Mouse (Mus musculus) forebrain, embryonic 16.5 days (tissue): ENCODE results near the gene Prkacb. TPM values are rescaled to one million over a fixed set of nuclear protein-coding genes. Genes with fewer than 3 reads are reported as not detected.
A peak's percentile ranks its signal among the peaks of the same experiment; 100 is the strongest.
"Not testable (repeated sequence)": the region's sequence is repeated elsewhere in the genome, so short reads cannot be mapped to it uniquely, and the experiment has no call there.

Experiments used
- ATAC-seq: fragments of 200-750 bp; cut with Nextera tagmentation; 2 replicates; pipeline ENCODE4 v1.8.0; 2017; ENCODE audit warnings: mild to moderate bottlenecking, moderate library complexity
- H3K27ac ChIP-seq: fragments of 300-500 bp; sonication (generic); 2 replicates; pipeline ENCODE4 v1.5.1; 2014; ENCODE audit warnings: low read length, control low read depth
- H3K27me3 ChIP-seq: fragments of 300-500 bp; sonication (generic); replicated peaks from 2 replicates; pipeline ENCODE4 v1.6.1; 2014; ENCODE audit warnings: low read length; ENCODE audit not compliant: control insufficient read depth, insufficient read depth
- H3K36me3 ChIP-seq: fragments of 300-500 bp; sonication (generic); 2 replicates; pipeline ENCODE4 v1.6.1; 2014; ENCODE audit not compliant: control insufficient read depth, insufficient read depth
- H3K4me1 ChIP-seq: fragments of 300-500 bp; sonication (generic); replicated peaks from 2 replicates; pipeline ENCODE4 v1.6.1; 2014; ENCODE audit warnings: low read length; ENCODE audit not compliant: control insufficient read depth, insufficient read depth
- H3K4me2 ChIP-seq: fragments of 300-500 bp; sonication (generic); 2 replicates; pipeline ENCODE4 v1.6.1; 2014; ENCODE audit warnings: mild to moderate bottlenecking, low read length, control low read depth
- H3K4me3 ChIP-seq: fragments of 300-500 bp; sonication (generic); replicated peaks from 2 replicates; pipeline ENCODE4 v1.5.1; 2014; ENCODE audit warnings: mild to moderate bottlenecking, low read length, control low read depth
- H3K9ac ChIP-seq: fragments of 300-500 bp; sonication (generic); replicated peaks from 2 replicates; pipeline ENCODE4 v1.6.1; 2014; ENCODE audit warnings: low read depth, low read length, control low read depth
- H3K9me3 ChIP-seq: fragments of 300-500 bp; sonication (generic); 2 replicates; pipeline ENCODE4 v1.6.1; 2016; ENCODE audit warnings: low read length; ENCODE audit not compliant: control insufficient read depth
- WGBS: fragments of 180-500 bp; shearing (Covaris S2); extraction: QIAGEN DNeasy Blood & Tissue Kit; methylation state at CpG from one replicate; pipeline ENCODE4 v1.1.7; 2014; 5-methylcytosine and 5-hydroxymethylcytosine counted together
- polyA plus RNA-seq: library from polyadenylated mRNA; unstranded; fragments of >200 nt; fragmentation: Nextera tagmentation; extraction: Ambion mirVana; gene quantifications from 2 replicates; pipeline ENCODE4 v1.2.1, GENCODE M21; 2015

The Prkacb gene
- polyA plus RNA-seq, 1 experiment from 2014 or later: 195 TPM

DNA sequence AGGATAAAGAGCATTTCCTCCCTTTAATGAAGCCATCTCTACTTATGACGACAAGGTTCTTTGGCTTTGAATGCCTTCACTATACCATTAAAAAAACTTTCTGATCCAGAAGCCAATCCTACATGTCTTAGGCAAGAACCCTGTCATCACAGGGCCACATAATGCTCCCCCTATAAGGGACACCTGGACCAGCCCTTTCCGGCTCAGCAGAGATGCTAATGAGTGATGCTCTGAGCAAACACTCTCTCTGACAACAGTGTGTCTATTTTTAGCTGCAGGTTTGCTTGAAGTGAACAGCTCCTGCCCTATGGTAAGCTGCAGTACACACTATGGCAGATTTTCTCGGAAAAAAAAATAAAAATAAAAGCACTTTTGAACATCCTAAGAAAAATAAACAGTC, 43.9 kb downstream of the Prkacb start:
- Histone ChIP-seq H3K9me3 (no peaks in the 10 kb centered on the region), H3K4me2 (peak overlapping the region; percentile 60), H3K27ac (peak overlapping the region; percentile 41), H3K4me1 (peaks cover 34% of the 10 kb centered on the region), H3K36me3 (no peaks in the 10 kb centered on the region), H3K27me3 (no peaks in the 10 kb centered on the region), H3K4me3 (peak overlapping the region; percentile 48), H3K9ac (peak overlapping the region; percentile 60)
- 32% methylated on average over 3 of the region's 3 CpGs for WGBS
- peak; percentile 39 for ATAC-seq

DNA sequence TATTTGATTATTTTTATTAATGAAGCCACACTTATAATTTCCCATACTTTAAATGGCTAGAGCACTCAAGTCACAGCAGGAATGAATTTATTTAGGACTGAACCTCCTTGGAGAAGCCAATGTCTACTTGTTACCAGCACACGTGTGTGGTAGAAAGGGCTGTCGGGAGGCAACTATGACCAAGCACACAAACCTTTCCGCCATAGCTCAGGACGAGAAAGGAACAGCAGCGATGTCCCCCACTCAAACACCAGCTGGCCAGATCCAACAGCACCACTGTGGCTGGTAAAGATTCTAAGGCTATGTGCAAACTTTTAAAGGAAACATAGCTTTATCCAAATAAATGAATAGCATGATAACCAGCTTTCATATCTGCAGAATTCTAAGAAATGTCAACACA, 44.4 kb downstream of the Prkacb start:
- H3K9me3 ChIP-seq: no peaks in the 10 kb centered on the region
- no peak overlapping the region for H3K27ac ChIP-seq
- H3K4me1 ChIP-seq: peaks cover 34% of the 10 kb centered on the region
- no peak for ATAC-seq
- peak overlapping the region; percentile 60 for H3K4me2 ChIP-seq
- no peaks in the 10 kb centered on the region for H3K27me3 ChIP-seq
- H3K9ac ChIP-seq: no peak overlapping the region
- 79% methylated on average over 5 of the region's 5 CpGs for WGBS
- H3K36me3 ChIP-seq: no peaks in the 10 kb centered on the region
- H3K4me3 ChIP-seq: peak overlapping the region; percentile 48

DNA sequence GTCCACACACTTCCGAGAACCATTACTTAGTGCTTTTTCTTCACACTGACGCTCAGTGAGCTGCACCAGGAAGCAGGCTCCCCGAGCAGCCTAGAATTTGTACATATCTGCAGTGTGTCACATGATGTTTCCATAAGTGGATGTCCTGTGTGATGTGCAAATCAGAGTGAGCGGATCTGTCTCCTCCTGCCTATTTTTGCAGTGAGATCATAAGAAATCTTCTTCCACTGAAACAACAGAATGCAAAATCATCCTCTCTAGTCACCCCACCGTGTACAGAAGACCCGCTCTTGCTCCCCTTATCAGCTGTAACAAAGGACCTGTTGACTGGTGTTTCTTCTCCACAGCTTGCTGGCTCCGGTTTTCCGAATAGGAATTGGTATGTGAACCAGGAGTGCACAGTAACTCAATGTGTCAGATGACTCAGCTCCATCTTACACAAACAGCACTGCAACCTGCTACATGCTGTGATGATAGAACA, 46.0 kb downstream of the Prkacb start:
- H3K36me3 ChIP-seq: no peaks in the 10 kb centered on the region
- H3K4me2 ChIP-seq: no peak overlapping the region
- H3K4me1 ChIP-seq: peaks cover 34% of the 10 kb centered on the region
- ATAC-seq: no peak
- no peak overlapping the region for H3K4me3 ChIP-seq
- WGBS: 68% methylated on average over 8 of the region's 8 CpGs
- no peak overlapping the region for H3K9ac ChIP-seq
- no peaks in the 10 kb centered on the region for H3K9me3 ChIP-seq
- no peaks in the 10 kb centered on the region for H3K27me3 ChIP-seq
- H3K27ac ChIP-seq: no peak overlapping the region; the same call in 1 of the 2 replicates

DNA sequence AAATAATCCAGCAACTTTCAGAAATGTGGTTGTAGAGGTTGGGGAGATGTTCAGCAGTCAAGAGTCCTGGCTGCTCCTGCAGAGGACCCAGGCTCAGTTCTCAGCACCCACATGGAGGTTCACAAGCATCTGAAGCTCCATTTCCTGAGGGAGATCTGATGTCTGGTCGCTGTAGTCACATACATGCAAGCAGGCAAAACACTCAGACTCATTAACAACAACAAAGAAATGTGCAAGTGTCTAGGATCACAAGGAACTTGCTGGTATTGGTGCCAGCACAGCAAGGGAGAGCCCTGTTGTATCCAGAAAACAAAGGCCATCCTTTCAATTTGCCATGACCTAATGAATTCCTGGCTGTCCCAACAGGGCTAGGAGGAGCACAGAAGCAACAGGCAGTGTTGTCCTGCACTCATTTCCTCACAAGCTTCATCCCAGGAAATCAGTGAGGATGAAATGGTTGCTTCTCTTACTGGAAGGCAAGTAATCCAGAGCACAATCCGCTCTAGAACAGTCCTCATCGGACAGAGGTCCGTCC, 46.7 kb downstream of the Prkacb start:
- no peak overlapping the region for H3K9ac ChIP-seq
- no peak for ATAC-seq
- no peaks in the 10 kb centered on the region for H3K27me3 ChIP-seq
- no peaks in the 10 kb centered on the region for H3K36me3 ChIP-seq
- H3K4me2 ChIP-seq: no peak overlapping the region
- 86% methylated on average over 4 of the region's 4 CpGs for WGBS
- H3K4me1 ChIP-seq: peaks cover 34% of the 10 kb centered on the region
- no peak overlapping the region; the same call in 1 of the 2 replicates for H3K27ac ChIP-seq
- no peak overlapping the region for H3K4me3 ChIP-seq
- no peaks in the 10 kb centered on the region for H3K9me3 ChIP-seq

DNA sequence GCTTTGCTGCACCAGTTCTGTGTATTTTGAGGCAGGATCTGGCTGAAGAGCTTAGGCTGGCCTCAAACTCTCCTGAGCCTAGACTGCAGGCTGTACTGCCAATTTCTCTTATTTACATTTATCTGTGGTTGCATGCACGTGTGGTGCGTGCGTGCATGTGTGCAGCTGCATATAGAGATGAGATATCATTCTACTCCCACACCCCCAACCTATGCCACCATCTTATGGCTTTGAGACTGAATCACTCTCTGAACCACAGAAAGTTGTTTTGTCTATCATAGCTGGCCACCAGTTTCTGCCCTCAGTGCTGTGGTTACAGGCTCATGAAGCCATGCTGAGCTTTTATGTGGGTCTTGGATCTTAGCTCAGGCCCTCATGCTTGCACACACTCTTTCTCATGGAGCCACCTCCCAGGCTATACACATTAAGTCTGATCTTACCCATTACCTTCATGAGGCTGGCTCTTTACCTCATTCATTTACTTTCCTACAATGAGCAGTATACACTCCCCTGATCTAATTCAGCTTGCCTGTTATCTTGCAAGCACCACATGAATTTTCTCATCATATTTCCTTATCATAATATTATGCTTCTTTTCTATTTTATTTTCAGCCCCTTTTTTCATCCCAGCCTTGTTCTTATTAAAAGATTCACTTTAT, 47.8 kb downstream of the Prkacb start:
- Histone ChIP-seq H3K27me3 (no peaks in the 10 kb centered on the region), H3K4me3 (no peak overlapping the region), H3K9me3 (no peaks in the 10 kb centered on the region), H3K4me1 (peaks cover 25% of the 10 kb centered on the region), H3K9ac (no peak overlapping the region), H3K4me2 (no peak overlapping the region), H3K36me3 (no peaks in the 10 kb centered on the region), H3K27ac (no peak overlapping the region)
- 96% methylated on average over 3 of the region's 3 CpGs for WGBS
- ATAC-seq: no peak

DNA sequence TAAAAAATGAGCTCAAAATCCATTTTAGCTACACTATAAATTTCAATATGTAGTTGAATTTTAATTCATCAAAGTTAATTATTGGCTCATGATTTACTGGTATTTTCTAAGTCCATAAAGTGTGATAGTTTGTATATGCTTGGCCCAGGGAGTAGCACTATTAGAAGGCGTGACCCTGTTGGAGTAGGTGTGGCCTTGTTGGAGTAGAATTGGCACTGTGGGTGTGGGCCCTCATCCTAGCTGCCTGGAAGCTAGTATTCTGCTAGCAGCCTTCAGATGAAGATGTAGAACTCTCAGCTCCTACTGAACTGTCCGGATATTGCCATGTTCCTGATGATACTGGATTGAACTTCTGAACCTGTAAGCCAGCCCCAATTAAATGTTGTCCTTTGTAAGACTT, 49.7 kb downstream of the Prkacb start:
- H3K27me3 ChIP-seq, H3K9ac ChIP-seq, H3K36me3 ChIP-seq, H3K4me2 ChIP-seq, H3K4me3 ChIP-seq, H3K9me3 ChIP-seq, ATAC-seq, H3K27ac ChIP-seq: not testable (repeated sequence)
- WGBS: 97% methylated on average over 2 of the region's 2 CpGs
- peaks cover 17% of the 10 kb centered on the region for H3K4me1 ChIP-seq

DNA sequence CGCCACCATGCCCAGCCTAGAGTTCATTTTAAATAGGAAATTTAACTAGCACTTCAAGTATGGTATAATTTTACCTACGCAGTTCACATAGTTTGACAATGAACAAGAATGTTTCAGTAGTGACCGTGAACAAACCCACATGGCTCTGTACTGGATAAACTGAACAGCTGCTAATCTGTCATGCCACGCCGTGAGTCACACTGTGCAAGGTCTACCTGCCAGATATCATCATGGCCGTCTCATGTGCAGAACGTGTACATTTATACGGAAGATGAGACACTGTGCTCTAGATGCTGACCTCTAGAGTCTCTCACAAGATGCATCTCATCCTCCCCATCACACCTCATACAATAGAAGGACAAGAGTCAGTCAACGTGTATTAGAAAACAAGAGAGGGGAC, 51.5 kb downstream of the Prkacb start:
- Histone ChIP-seq H3K36me3 (no peaks in the 10 kb centered on the region), H3K4me3 (no peak overlapping the region), H3K4me2 (no peak overlapping the region), H3K27me3 (no peaks in the 10 kb centered on the region), H3K27ac (no peak overlapping the region), H3K9me3 (no peaks in the 10 kb centered on the region), H3K4me1 (peaks cover 1% of the 10 kb centered on the region; the same call in 1 of the 2 replicates), H3K9ac (no peak overlapping the region)
- 97% methylated on average over 9 of the region's 9 CpGs for WGBS
- ATAC-seq: no peak

DNA sequence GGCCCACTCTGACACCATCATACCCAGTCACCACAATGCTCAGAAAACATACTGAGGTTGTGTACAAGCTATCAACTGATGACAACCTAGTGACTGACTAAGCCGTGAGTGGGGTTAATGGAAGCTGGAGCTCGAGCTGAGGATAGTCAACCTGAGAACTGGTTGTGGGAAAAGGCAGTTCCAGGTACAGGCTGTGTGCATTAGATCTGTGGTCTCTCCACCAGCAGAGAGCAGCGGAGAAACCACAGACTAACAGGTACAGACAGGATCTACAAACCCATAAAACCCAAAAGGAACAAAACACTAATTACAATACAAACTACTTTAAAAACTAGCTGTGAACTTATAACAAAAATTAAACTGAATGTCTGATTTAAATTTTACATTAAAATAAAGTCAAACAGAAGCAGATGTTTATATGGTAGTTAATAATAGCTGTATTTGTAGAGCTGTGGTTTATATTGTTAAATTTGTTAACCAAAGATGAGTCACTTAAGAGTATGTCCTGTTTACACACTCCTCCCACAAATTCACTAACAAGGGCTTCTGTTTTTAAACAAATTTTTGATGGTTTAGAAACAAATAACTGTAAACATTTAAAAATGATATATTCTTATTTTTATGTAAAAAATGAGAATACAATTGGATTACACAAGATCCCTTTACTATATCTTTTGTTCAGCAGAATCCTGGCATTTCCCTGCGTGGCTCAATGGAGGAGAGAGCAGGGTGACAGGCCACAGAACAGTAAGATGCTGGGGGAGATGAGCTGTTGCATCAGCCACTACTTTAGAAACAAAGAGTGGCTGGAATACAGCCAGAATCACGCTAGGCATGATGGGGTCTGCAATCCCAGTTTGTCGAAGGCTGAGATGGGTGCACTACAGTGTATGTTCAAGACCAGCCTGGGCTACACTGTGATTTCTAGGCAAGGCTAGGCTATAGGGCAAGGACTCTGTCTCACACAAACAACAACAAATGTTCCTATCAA, 54.5 kb downstream of the Prkacb start:
- Histone ChIP-seq H3K9me3 (no peaks in the 10 kb centered on the region), H3K4me2 (no peak overlapping the region), H3K4me3 (no peak overlapping the region), H3K9ac (no peak overlapping the region), H3K27ac (no peak overlapping the region), H3K27me3 (no peaks in the 10 kb centered on the region), H3K4me1 (no peaks in the 10 kb centered on the region), H3K36me3 (peaks cover 6% of the 10 kb centered on the region)
- 68% methylated on average over 6 of the region's 6 CpGs for WGBS
- peak; percentile 36 for ATAC-seq

DNA sequence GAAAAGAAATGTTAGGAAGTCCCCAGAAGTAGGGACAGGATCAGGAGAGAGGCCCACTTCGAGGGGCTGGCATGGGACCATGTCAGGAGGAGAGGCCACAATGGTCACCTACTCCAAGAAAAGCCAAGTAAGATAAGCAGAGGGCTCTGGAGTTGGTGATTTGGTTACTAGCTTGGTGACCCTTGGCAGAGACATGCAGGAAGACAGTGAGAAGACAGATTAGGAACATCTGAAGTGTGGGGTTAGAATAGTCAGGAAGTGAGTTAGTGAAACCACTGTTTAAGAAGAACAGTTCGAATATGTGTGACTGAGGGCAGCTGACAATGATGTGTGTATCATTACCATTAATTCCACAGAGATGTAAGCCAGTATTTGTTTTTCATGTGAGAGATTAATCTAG, 58.5 kb downstream of the Prkacb start:
- Histone ChIP-seq H3K4me2 (no peak overlapping the region), H3K36me3 (peaks cover 11% of the 10 kb centered on the region), H3K9me3 (no peaks in the 10 kb centered on the region), H3K27me3 (no peaks in the 10 kb centered on the region), H3K4me1 (no peaks in the 10 kb centered on the region), H3K9ac (no peak overlapping the region), H3K27ac (no peak overlapping the region), H3K4me3 (no peak overlapping the region)
- 93% methylated on average over 2 of the region's 2 CpGs for whole genome bisulfite sequencing
- no peak for ATAC-seq
